Mouse (Mus musculus): ENCODE data around the gene Gprc5b. TPM values are rescaled to one million over a fixed set of nuclear protein-coding genes. Genes with fewer than 3 reads are reported as not detected.

Gene Gprc5b
- total RNA-seq, 2 experiments from 2014 or later = 34.9 to 36.6 TPM

DNA sequence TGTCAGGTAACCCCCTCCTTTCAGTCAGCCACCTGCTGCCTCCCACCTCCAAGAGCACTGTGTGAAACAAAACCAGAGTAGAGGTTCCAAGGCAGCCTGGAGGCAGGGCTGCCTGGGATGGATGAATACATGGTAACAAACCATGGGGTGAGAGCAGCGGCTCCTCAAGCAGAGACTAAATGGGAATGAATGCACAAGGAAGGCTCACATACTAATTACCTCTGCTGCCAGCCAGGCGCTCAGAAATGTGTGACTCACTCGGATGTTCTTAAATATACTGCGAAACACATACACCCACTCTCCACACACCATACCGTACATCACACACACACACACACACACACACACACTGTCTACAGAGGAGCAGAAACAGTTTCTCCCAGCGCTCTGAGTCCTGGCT lies 4.7 kb downstream of the Gprc5b start:
- no peak for DNase-seq

DNA sequence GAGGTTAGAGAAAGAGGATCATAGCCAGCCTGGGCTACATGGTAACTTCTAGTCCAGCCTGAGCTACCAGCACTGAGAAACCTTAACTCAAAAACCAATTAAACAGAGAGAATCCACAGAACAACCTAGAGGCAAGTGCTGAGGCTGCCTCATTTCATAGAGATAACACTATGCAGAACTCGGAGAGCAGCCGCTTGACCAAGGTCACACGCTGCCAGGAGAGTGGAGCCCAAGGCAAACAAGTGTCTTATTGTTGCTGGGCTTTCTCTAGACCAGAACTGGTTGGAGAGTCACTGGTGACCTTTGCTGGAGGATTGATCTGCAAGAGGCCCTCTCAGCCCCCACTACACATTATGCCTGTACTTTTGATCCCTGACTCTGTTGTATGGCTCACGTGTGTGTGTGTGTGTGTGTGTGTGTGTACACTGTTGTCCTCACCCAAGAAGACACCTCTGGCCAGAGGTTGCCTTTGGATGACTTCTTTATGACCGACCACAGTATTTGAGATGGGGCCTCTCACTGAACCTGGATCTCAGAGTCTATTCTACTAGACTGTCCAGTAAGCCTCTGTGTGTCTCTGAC lies 5.6 kb downstream of the Gprc5b start:
- no peak for DNase-seq

DNA sequence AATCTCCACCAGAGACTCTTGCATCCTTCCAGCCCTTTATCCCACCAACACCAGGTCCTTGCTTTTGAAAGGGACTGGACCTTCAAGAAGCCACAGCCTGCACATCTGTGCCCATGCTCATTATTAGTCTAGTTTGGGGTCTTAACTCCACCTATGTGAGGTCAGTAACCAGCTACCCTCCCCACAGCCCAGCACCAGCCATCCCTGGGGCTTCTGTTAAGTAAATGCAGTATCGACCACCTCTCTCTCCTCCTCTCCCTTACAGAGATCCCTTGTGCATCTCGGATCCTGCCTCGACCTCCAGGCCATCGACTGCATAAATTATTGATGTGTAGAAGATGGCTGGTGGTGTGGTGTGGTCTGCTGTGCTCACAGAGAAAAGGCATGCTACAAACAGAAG lies 8.6 kb downstream of the Gprc5b start:
- no peak for DNase-seq

GRCm38 (mm10) chr7:118985786-118986185 lies 9.2 kb downstream of the Gprc5b start:
- DNase-seq = no peak

- DNase-seq = peak; percentile 86
Observed at GRCm38 (mm10) chr7:118983961-118984360, 11.1 kb downstream of the Gprc5b start.

GRCm38 (mm10) chr7:118982586-118982985 lies 12.4 kb downstream of the Gprc5b start:
- no peak for DNase-seq

DNA sequence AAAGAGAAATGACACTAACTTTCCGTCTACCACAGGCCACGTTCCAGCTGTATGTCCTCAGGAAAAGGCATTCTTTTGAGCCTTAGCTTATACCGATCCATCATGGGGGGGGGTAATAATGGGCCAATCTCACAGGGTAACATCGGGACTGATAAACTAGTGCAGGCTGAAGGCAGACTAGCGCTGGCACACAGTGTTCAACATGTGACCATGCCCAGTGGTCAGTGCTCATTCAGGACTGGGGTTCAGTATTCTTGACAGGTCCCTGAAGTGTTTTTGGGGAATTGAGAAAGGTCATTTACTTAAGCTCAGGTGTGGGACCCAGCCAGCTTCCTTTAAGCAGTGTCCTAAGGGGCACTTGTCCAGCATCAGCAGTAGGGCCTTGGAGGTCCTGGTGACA lies 13.2 kb downstream of the Gprc5b start:
- no peak for DNase-seq

- DNase-seq = peak; percentile 38
Observed at GRCm38 (mm10) chr7:118981346-118981745, 13.7 kb downstream of the Gprc5b start.

GRCm38 (mm10) chr7:118979708-118980107 lies 15.3 kb downstream of the Gprc5b start:
- no peak for DNase-seq

- DNase-seq = no peak
Observed at GRCm38 (mm10) chr7:118979121-118979520, 15.9 kb downstream of the Gprc5b start.

DNA sequence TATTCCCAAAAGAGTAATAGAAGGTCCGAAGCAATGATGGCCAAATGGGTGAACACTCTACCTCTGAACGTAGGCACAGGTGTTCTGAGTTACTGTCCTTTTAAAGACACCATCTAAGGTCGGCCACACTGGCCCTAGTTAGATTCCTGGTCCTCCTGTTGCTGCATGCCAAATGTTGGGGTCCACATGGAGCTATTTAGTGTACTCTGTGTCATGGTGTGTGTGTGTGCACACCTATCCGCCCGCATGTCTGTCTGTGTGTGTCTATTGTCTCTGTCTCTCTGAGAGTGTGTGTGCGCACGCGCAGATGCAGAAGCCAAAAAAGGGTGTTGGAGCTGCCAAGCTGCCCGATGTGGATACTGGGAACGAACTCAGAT lies 17.9 kb downstream of the Gprc5b start:
- no peak for DNase-seq

- peak; percentile 69 for DNase-seq
Observed at GRCm38 (mm10) chr7:118976414-118977166, 18.4 kb downstream of the Gprc5b start.

GRCm38 (mm10) chr7:118975837-118976236 lies 19.2 kb downstream of the Gprc5b start:
- DNase-seq = no peak

DNA sequence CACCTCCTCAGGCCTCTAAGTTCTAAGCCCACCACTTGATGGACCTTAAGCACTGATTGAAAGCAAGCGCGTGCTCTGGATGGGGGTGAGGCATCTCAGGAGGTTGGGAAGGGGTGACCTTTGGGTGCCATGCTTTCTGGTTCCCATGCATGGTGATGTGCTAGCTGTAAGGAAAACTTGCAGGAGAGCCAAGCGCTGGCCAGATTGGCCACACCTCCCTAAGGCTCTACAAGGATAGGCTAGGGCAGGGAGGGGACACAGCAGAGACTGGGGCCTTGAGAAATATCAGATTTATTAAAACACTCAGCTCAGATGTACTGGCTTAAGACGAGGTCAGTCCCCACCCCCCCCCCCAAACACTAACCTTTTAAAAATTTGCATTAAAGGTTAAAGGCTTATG lies 21.6 kb downstream of the Gprc5b start:
- DNase-seq = no peak

- no peak for DNase-seq
Observed at GRCm38 (mm10) chr7:118972306-118972705, 22.7 kb downstream of the Gprc5b start.

GRCm38 (mm10) chr7:118971499-118971898 lies 23.5 kb downstream of the Gprc5b start:
- DNase-seq = no peak

DNA sequence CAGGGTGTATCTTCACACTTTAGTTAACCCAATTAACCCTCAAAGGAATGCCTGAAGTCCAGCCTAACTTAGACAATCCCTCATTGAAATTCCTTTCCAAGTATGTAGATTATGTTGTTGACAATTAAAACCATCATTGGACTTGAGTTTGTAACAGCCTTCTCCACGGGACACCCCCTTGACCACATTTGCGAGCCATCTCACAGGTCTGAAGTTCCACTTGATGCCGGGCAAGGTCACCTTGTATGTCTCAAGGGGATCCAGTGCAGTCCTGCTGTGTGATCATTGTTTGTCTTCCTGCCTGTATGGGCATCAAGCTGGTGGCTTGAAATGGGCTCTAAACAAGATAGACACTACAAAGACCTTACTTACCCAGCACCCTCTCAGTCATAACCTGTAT lies 26.1 kb downstream of the Gprc5b start:
- DNase-seq = no peak

DNA sequence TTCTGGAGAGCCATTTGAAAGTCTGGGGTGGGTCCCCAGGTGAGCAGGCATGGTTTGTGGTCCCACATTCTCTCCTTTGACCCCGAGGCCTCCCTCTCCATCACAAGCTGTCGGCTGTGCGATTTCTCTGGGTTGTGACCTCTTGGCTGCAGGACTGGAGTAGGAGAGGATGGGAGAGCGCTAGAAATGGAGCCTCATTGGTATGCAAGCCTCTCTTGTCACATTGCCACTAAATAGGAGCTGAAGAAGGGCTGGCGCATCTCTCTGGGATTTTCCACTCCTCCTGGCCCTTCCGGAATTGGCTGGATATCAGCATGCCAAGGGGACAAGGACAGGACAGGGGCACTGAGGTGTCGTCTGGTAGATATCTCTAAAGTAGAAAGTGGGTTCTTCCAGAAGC lies 29.8 kb downstream of the Gprc5b start:
- DNase-seq = no peak

DNA sequence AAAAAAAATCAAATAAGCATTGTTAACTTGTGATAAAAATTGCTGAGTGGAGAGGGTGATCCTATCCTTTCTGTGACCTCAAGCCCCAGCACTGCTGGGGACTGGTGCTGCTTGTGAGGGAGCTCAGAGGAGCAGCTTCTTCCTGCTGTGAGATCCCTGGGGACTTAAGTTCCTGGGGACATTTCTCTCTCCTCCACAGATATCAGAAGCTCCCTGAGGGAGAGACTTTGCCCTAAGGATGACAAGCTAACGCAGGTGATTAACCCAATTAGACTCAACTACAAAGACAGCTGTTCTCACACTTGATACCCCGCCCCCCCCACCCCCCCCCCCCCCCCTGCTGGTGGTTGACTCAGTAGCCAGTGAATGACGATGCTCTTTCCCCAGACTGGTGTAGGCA lies 30.2 kb downstream of the Gprc5b start:
- no peak for DNase-seq

GRCm38 (mm10) chr7:118959209-118959608 lies 35.8 kb downstream of the Gprc5b start:
- DNase-seq = no peak

DNA sequence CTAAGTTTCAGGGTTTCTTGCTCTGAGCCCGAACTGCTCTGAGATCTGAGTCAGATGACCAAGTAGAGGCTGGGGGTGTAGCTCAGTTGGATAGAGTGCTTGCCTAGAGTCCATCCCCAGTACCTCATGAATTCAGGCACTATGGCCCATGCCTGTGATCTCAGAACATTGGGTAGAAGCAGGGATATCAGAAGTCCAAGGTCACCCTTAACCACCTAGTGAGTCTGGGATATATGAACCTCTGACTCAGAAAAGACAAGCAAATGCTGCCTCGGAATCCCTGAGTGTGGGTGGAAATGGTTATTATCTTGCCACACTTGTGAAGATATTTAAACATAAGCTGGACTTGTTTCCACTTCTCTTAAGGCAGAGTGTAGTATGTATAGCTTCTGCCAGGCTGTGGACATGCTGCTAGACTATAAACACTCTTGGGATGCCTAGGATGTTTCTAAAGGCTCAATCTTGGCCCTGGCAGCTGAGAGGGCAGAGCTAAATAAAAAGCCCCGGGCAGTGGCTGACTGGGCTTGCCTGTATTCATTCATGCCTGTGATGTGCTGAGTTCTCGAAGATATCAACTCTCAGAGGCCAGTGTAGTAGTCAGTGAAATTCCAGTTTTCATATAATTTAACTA lies 38.3 kb downstream of the Gprc5b start:
- no peak for DNase-seq

DNA sequence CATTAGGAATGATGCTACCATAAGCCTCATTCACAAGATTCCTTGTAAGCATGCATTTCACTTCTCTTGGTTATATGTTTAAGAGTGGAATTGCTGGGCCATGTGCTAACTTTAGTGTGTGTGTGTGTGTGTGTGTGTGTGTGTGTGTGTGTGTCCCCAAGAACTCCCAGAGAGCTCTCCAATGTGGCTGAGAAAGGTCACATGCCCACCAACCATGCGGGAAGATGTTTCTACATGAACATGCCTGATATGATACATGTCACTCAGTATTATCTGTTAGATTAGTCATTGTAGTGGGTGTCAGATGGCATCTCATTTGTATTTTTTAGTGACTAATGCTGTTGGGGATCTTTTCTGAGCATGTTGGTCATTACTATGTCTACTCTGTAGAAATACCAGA lies 40.0 kb downstream of the Gprc5b start:
- DNase-seq = no peak

- no peak for DNase-seq
Observed at GRCm38 (mm10) chr7:118953626-118954282, 41.3 kb downstream of the Gprc5b start.
